Mouse (Mus musculus) midbrain, postnatal 0 days (tissue): ENCODE measurements around the gene Bdp1. TPM values are rescaled to one million over a fixed set of nuclear protein-coding genes. Genes with fewer than 3 reads are reported as not detected.

ENCODE experiments used
- ATAC-seq: fragments of 200-750 bp; cut with Nextera tagmentation; 2 replicates; pipeline ENCODE4 v1.8.0; 2017; ENCODE audit warnings: moderate number of reproducible peaks, mild to moderate bottlenecking, moderate TSS enrichment, moderate library complexity; ENCODE audit not compliant: low FRiP score
- DNase-seq: peaks from one replicate; pipeline ENCODE4 v3.0.0-alpha.2; 2015; ENCODE audit warnings: low spot score
- H3K27ac ChIP-seq: fragments of 300-500 bp; sonication (generic); 2 replicates; pipeline ENCODE4 v1.5.1; 2014; ENCODE audit warnings: low read depth, mild to moderate bottlenecking, low read length, mixed read lengths
- H3K27me3 ChIP-seq: fragments of 300-500 bp; sonication (generic); 2 replicates; pipeline ENCODE4 v1.6.1; 2014; ENCODE audit warnings: low read length, control low read depth, mixed read lengths; ENCODE audit not compliant: insufficient read depth
- H3K36me3 ChIP-seq: fragments of 300-500 bp; sonication (generic); 2 replicates; pipeline ENCODE4 v1.6.1; 2014; ENCODE audit warnings: low read length, control low read depth, mixed read lengths; ENCODE audit not compliant: insufficient read depth
- H3K4me1 ChIP-seq: fragments of 300-500 bp; sonication (generic); 2 replicates; pipeline ENCODE4 v1.6.1; 2014; ENCODE audit warnings: mild to moderate bottlenecking, control low read depth, antibody characterized with exemption, low read length, mixed read lengths; ENCODE audit not compliant: insufficient read depth
- H3K4me2 ChIP-seq: fragments of 300-500 bp; sonication (generic); 2 replicates; pipeline ENCODE4 v1.6.1; 2014; ENCODE audit warnings: low read depth, mild to moderate bottlenecking, low read length, mixed read lengths; ENCODE audit not compliant: poor library complexity, severe bottlenecking
- H3K4me3 ChIP-seq: fragments of 300-500 bp; sonication (generic); 2 replicates; pipeline ENCODE4 v1.5.1; 2014; ENCODE audit warnings: low read depth, mild to moderate bottlenecking, low read length, moderate library complexity
- H3K9ac ChIP-seq: fragments of 300-500 bp; sonication (generic); replicated peaks from 2 replicates; pipeline ENCODE4 v1.6.1; 2014; ENCODE audit warnings: mild to moderate bottlenecking, low read length, moderate library complexity, mixed read lengths; ENCODE audit not compliant: poor library complexity, severe bottlenecking
- H3K9me3 ChIP-seq: fragments of 300-500 bp; sonication (generic); 2 replicates; pipeline ENCODE4 v1.6.1; 2016; ENCODE audit warnings: low read length, control low read depth
- CTCF ChIP-seq: IDR thresholded peaks from 2 replicates; pipeline ENCODE4 v1.5.1; 2016; ENCODE audit warnings: antibody characterized with exemption, mild to moderate bottlenecking
- WGBS: fragments of 180-500 bp; shearing (Covaris S2); extraction: QIAGEN DNeasy Blood & Tissue Kit; methylation state at CpG from one replicate; pipeline ENCODE4 v1.1.7; 2014; 5-methylcytosine and 5-hydroxymethylcytosine counted together
- polyA plus RNA-seq: library from polyadenylated mRNA; unstranded; fragments of >200 nt; fragmentation: Nextera tagmentation; extraction: Ambion mirVana; gene quantifications from 2 replicates; pipeline ENCODE4 v1.2.1, GENCODE M21; 2015
- total RNA-seq: library from RNA; depleted of rRNA; stranded (reverse); fragments of >200 nt; gene quantifications from 2 replicates; pipeline ENCODE4 v1.2.3, GENCODE M21; 2014

Bdp1 gene
- total and polyA plus RNA-seq, 2 experiments from 2014 or later: 18.9 to 23.0 TPM

DNA sequence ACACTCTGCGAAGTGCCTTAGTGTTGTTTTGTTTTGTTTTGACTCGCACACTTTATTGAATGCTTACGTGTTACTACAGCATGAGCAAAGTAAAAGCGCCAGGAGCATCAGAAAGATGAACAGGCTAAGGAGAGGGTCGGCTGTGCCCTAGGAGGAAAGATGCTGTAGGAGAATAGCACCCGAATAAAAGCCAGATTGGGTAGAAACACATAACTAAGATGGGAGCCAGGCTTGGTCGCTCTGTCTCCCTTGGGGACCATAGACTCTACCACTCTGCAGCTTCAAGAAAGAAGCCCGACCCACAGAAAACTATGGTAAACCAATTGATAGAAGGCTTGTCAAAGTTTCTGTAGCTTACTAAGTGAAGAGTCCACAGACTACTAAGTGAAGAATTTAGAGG lies 87.9 kb downstream of the Bdp1 start:
- H3K27me3 ChIP-seq: no peaks in the 10 kb centered on the region
- peaks cover 7% of the 10 kb centered on the region; the same call in 1 of the 2 replicates for H3K36me3 ChIP-seq
- H3K4me1 ChIP-seq: peaks cover 5% of the 10 kb centered on the region; the same call in 1 of the 2 replicates
- ATAC-seq: peak; percentile 35; the same call in 1 of the 2 replicates
- 6% methylated on average over 8 of the region's 8 CpGs for WGBS
- TF ChIP-seq CTCF: no peak
- peak overlapping the region; percentile 39 for H3K27ac ChIP-seq
- H3K9ac ChIP-seq: peak overlapping the region; percentile 92
- H3K4me3 ChIP-seq: peak overlapping the region; percentile 80
- DNase-seq: peak; percentile 24
- no peaks in the 10 kb centered on the region for H3K9me3 ChIP-seq
- peak overlapping the region; percentile 95 for H3K4me2 ChIP-seq

DNA sequence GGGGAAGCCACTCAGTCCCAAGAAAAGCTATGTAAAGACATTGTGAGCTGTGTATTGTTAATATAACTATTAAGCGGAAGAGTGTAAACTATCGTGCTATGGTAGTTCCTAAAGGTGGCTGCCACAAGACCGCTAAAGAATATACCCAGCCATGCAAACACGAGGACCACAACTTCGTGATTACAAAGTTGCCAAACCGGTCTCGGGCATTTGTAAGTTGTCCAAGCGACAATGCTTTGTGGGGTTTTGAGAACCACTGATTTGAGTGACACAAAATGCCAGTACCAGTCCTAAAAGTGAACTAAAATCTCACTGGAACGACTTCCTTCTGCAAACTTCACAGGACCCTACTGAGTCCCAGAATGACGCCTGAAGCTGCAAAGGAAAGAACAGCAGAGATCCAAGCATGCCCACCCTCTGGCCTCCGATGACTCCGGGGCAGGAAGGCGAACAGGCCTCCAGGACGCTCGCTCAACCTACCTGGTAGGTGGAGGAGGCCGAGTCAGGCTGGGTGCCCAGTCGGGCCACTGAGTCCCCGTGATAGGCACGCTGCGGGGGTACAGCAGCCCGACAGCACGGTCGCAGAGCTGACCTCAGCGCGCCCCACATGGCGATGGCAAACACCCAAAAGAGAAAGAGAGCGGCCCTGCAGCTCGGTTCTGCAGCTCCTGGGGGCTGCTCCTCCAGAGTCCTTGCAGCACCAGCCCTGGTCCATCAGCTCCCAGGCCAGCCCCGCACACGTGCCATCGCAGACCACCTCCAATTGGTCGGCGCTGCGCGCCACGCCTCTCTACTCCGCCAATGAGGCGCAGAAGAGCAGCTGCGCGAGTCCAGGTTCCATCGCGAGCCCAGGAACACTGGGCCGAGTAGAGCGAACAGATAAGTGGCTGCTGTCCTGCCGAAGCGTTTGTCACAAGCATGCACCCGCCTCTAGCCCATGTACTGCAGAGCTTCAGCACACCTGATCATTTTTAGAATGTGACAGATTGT lies 88.7 kb downstream of the Bdp1 start, which contains the start of gene Mccc2:
Gene Mccc2, minus strand, starts transcription at position 734 of the 990 bp plus-strand sequence.
- peak within 1 kb of the TSS; percentile 92 for H3K9ac ChIP-seq
- DNase-seq (peak; percentile 96), ATAC-seq (peak; percentile 100)
- H3K27ac ChIP-seq: peak within 1 kb of the TSS; percentile 57
- 6% methylated on average over 44 of the region's 47 CpGs for WGBS
- H3K4me1 ChIP-seq: peaks cover 5% of the 10 kb centered on the region; the same call in 1 of the 2 replicates
- H3K9me3 ChIP-seq: no peaks in the 10 kb centered on the region
- H3K36me3 ChIP-seq: peaks cover 5% of the 10 kb centered on the region; the same call in 1 of the 2 replicates
- no peak for TF ChIP-seq CTCF
- no peaks in the 10 kb centered on the region for H3K27me3 ChIP-seq
- H3K4me3 ChIP-seq: peak within 1 kb of the TSS; percentile 80
- H3K4me2 ChIP-seq: peak within 1 kb of the TSS; percentile 95

DNA sequence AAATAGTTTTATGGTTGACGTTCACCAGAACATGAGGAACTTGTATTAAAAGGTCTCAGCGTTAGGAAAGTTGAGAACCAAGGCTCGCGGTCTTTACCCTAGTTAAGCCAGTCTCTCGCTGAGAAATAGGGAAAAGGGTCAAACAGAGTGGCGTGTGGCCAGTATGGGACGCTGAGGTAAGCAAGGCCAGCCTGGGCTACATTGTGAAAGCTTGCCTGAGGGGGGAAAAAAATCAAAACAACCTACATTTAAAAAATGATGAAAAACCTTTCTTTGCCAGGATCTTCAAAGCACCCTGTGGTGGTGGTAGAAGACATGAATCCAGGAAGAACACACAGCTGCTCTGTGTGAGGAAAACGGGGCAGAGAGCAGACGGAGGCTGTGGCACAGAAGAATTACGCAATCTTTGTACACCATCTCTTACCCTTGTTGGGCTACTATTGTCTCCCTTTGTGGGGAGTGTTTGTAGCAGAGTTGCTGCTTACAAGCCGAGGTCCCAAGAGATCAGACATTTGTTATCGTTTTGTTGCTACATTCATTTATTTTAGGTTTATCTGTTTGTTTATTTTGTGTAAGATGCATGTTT lies 97.9 kb downstream of the Bdp1 start:
- Histone ChIP-seq H3K4me2 (no peak overlapping the region), H3K27ac (no peak overlapping the region), H3K36me3 (no peaks in the 10 kb centered on the region), H3K27me3 (no peaks in the 10 kb centered on the region), H3K4me3 (no peak overlapping the region), H3K4me1 (no peaks in the 10 kb centered on the region), H3K9me3 (no peaks in the 10 kb centered on the region), H3K9ac (no peak overlapping the region)
- DNase-seq (no peak), ATAC-seq (no peak)
- TF ChIP-seq CTCF: no peak
- WGBS: 85% methylated on average over 12 of the region's 12 CpGs

DNA sequence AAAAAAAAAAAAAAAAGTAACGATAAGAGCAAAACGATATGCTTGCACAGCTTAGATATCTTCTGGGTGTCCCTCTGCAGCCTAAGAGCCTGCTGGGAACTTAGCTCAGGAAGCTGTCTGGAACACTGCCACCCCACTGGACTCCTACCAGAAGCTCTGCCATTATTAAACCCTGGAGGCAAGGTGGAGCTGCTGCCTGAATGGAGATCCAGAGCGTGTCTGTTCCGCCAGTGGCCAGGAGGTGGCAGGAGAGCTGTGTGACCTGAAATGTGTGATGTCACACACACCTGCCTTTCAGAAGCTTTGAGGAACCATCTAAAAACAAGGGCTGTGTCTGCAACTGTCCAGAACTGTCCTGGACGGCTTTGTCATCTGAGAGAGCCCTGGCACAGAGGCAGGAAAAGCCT lies 102.1 kb downstream of the Bdp1 start:
- peak; percentile 63 for ATAC-seq
- H3K27ac ChIP-seq: no peak overlapping the region

DNA sequence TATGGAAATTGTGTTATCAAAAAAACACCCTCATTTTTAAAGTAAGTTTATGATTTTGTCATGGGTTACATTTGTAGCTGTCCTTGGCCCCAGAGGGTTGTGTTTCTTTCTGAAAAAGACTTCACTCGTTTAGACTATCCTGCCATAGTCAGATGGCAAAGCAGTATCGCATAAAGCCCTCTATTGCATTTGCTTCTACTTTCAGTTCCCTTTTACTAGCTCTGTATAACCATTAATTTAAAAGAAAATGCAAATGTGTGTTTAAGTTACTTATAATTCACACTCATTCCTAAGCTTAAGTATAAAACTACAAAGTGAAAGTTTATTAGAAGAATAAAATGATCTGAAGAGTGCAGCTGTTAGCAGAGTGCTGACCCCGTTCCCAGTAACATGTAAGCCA lies 104.8 kb downstream of the Bdp1 start:
- DNase-seq (no peak), ATAC-seq (no peak)
- Histone ChIP-seq H3K4me2 (no peak overlapping the region), H3K36me3 (no peaks in the 10 kb centered on the region), H3K4me3 (no peak overlapping the region), H3K27me3 (no peaks in the 10 kb centered on the region), H3K4me1 (no peaks in the 10 kb centered on the region), H3K27ac (no peak overlapping the region), H3K9me3 (no peaks in the 10 kb centered on the region), H3K9ac (no peak overlapping the region)
- 93% methylated on average over 3 of the region's 3 CpGs for WGBS
- no peak for TF ChIP-seq CTCF

More for the DNA sequence above, 102.1 kb downstream of the Bdp1 start:
- Histone ChIP-seq H3K27me3 (no peaks in the 10 kb centered on the region), H3K4me1 (no peaks in the 10 kb centered on the region), H3K4me2 (no peak overlapping the region), H3K36me3 (no peaks in the 10 kb centered on the region), H3K4me3 (no peak overlapping the region), H3K9me3 (no peaks in the 10 kb centered on the region), H3K9ac (no peak overlapping the region)
- WGBS: 33% methylated on average over 5 of the region's 5 CpGs
- DNase-seq: peak; percentile 86
- peak; percentile 84 for TF ChIP-seq CTCF
